8 mouse cellular contexts compared by ENCODE assay signal in genomic region chr2:128968475-128969083, GRCm38 (mm10). TPM values are rescaled to one million over a fixed set of nuclear protein-coding genes. Genes with fewer than 3 reads are reported as not detected.
A peak's percentile ranks its signal among the peaks of the same experiment; 100 is the strongest.
DNase-seq lines count a peak whose midpoint lies in the region; ATAC-seq and TF ChIP-seq lines count a peak whose summit lies in the region.

No protein-coding gene starts in this region.

- H3K4me1 ChIP-seq in heart, embryonic 15.5 days (replicated peaks) = peaks cover 5% of the 10 kb centered on the region
- H3K4me1 ChIP-seq in G1E (ENCODE audit: insufficient read depth, low read depth, low read length) = peaks cover 11% of the 10 kb centered on the region; the same call in 1 of the 2 replicates
- H3K4me1 ChIP-seq in hindbrain, embryonic 12.5 days = peaks cover 8% of the 10 kb centered on the region
- H3K4me1 ChIP-seq in midbrain, embryonic 11.5 days (ENCODE audit: control insufficient read depth, insufficient read depth, low read length) = peaks cover 7% of the 10 kb centered on the region; the same call in 1 of the 2 replicates
- peaks cover 2% of the 10 kb centered on the region; the same call in 1 of the 2 replicates for H3K4me1 ChIP-seq in thymus, adult 2 months (replicated peaks; ENCODE audit: control insufficient read depth, insufficient read depth, low read length)

- no peak for TF ChIP-seq CTCF in G1E (IDR thresholded peaks at IDR 0.05; ENCODE audit: low read depth, low read length)
- no peak for TF ChIP-seq CTCF in thymus, adult 2 months (IDR thresholded peaks at IDR 0.05; ENCODE audit: borderline replicate concordance, control insufficient read depth, extremely low read depth, insufficient read depth, low read length, poor library complexity)

- H3K36me3 ChIP-seq in heart, embryonic 15.5 days = no peaks in the 10 kb centered on the region
- H3K36me3 ChIP-seq in G1E (replicated peaks) = no peaks in the 10 kb centered on the region
- no peaks in the 10 kb centered on the region for H3K36me3 ChIP-seq in hindbrain, embryonic 12.5 days
- H3K36me3 ChIP-seq in midbrain, embryonic 11.5 days (ENCODE audit: control insufficient read depth, insufficient read depth, low read length) = no peaks in the 10 kb centered on the region
- no peaks in the 10 kb centered on the region for H3K36me3 ChIP-seq in thymus, adult 2 months (ENCODE audit: control insufficient read depth, insufficient read depth, low read length)

- H3K9ac ChIP-seq in heart, embryonic 15.5 days = peak overlapping the region; percentile 96
- H3K9ac ChIP-seq in hindbrain, embryonic 12.5 days = peak overlapping the region; percentile 51
- peak overlapping the region; percentile 100; the same call in 1 of the 2 replicates for H3K9ac ChIP-seq in midbrain, embryonic 11.5 days (ENCODE audit: low read length)

- no peak for TF ChIP-seq POLR2A in thymus, adult 2 months (IDR thresholded peaks at IDR 0.05; ENCODE audit: control insufficient read depth, extremely low read depth, insufficient read depth, low read length, poor library complexity)

- peak overlapping the region; percentile 81 for H3K4me3 ChIP-seq in heart, embryonic 15.5 days
- peak overlapping the region; percentile 88 for H3K4me3 ChIP-seq in G1E (ENCODE audit: low read depth, low read length)
- peak overlapping the region; percentile 92 for H3K4me3 ChIP-seq in hindbrain, embryonic 12.5 days
- peak overlapping the region; percentile 86 for H3K4me3 ChIP-seq in midbrain, embryonic 11.5 days (ENCODE audit: low read depth, low read length)
- no peak overlapping the region for H3K4me3 ChIP-seq in thymus, adult 2 months (ENCODE audit: control insufficient read depth, insufficient read depth, low read length)

- no peak for ATAC-seq in heart, embryonic 15.5 days (replicated peaks; ENCODE audit: insufficient number of reproducible peaks, insufficient read depth, low FRiP score, low read depth)
- no peak for ATAC-seq in G1E (ENCODE audit: extremely low read depth, insufficient number of reproducible peaks, low FRiP score, poor library complexity, severe bottlenecking)
- ATAC-seq in hindbrain, embryonic 12.5 days (ENCODE audit: low FRiP score) = no peak
- no peak for ATAC-seq in midbrain, embryonic 11.5 days (ENCODE audit: low FRiP score)

- H3K27ac ChIP-seq in heart, embryonic 15.5 days = peak overlapping the region; percentile 100
- H3K27ac ChIP-seq in hindbrain, embryonic 12.5 days = peak overlapping the region; percentile 100
- H3K27ac ChIP-seq in midbrain, embryonic 11.5 days (ENCODE audit: low read depth, low read length) = peak overlapping the region; percentile 100
- H3K27ac ChIP-seq in thymus, adult 2 months (ENCODE audit: control insufficient read depth, insufficient read depth, low read length) = no peak overlapping the region

- DNase-seq in heart, adult 11 months = no peak
- no peak for DNase-seq in G1E (ENCODE audit: low spot score)
- DNase-seq in midbrain, embryonic 11.5 days (ENCODE audit: low spot score, missing footprints) = peak; percentile 82
- DNase-seq in adrenal gland, postnatal 10 days = no peak
- DNase-seq in thymus, adult 2 months = no peak
- DNase-seq in layer of hippocampus, postnatal 10 days (ENCODE audit: low spot score in 2 of 2) = no peak

- H3K9me3 ChIP-seq in heart, embryonic 15.5 days (replicated peaks) = no peaks in the 10 kb centered on the region; the same call in 1 of the 2 replicates
- no peaks in the 10 kb centered on the region for H3K9me3 ChIP-seq in G1E (replicated peaks)
- no peaks in the 10 kb centered on the region for H3K9me3 ChIP-seq in hindbrain, embryonic 12.5 days (replicated peaks)
- H3K9me3 ChIP-seq in midbrain, embryonic 11.5 days (ENCODE audit: control insufficient read depth, low read length) = no peaks in the 10 kb centered on the region

- H3K27me3 ChIP-seq in heart, embryonic 15.5 days = no peaks in the 10 kb centered on the region
- no peaks in the 10 kb centered on the region for H3K27me3 ChIP-seq in G1E (ENCODE audit: insufficient read depth, low read length)
- H3K27me3 ChIP-seq in hindbrain, embryonic 12.5 days = no peaks in the 10 kb centered on the region
- H3K27me3 ChIP-seq in midbrain, embryonic 11.5 days (ENCODE audit: control insufficient read depth, insufficient read depth, low read length) = no peaks in the 10 kb centered on the region
- no peaks in the 10 kb centered on the region for H3K27me3 ChIP-seq in thymus, adult 2 months (ENCODE audit: control insufficient read depth, insufficient read depth, low read length)

- peak overlapping the region; percentile 57 for H3K4me2 ChIP-seq in heart, embryonic 15.5 days
- H3K4me2 ChIP-seq in hindbrain, embryonic 12.5 days (replicated peaks) = peak overlapping the region; percentile 51
- H3K4me2 ChIP-seq in midbrain, embryonic 11.5 days = peak overlapping the region; percentile 59

RNA-seq across cellular contexts. Expression of gene Gm10762, which starts 1.1 kb away (rescaled TPM):
- 9.7 and 11.5 TPM in 2 replicates for polyA plus RNA-seq in heart, embryonic 15.5 days (2015; fragmentation: Nextera tagmentation; extraction: Ambion mirVana)
- total RNA-seq in G1E (2014; fragmentation: Nextera tagmentation) = 4.2 and 6.8 TPM in 2 replicates
- 3.3 and 4.3 TPM in 2 replicates for total RNA-seq in G1E (2017)
- 6.7 and 7.4 TPM in 2 replicates for polyA plus RNA-seq in G1E (2012)
- polyA plus RNA-seq in hindbrain, embryonic 12.5 days (2016; fragmentation: Nextera tagmentation; extraction: Ambion mirVana) = 28.5 and 32.6 TPM in 2 replicates
- 20.3 and 22.1 TPM in 2 replicates for polyA plus RNA-seq in midbrain, embryonic 11.5 days (2014; fragmentation: Nextera tagmentation; extraction: Ambion mirVana)
- 10 to 100 TPM; 11.1 to 13.0 TPM for total RNA-seq in adrenal gland, postnatal 10 days (2021)
- 5.9 and 6.4 TPM in 2 replicates for polyA plus RNA-seq in thymus, adult 2 months (2012; rRNA removed)
- total RNA-seq in layer of hippocampus, postnatal 10 days (2021) = 10 to 100 TPM; 10.8 to 11.6 TPM

RNA-seq across cellular contexts. Expression of gene Zc3h6, which starts 1.4 kb away (rescaled TPM):
- polyA plus RNA-seq in heart, embryonic 15.5 days (2015; fragmentation: Nextera tagmentation; extraction: Ambion mirVana) = 1.4 and 1.6 TPM in 2 replicates
- 8.0 and 9.6 TPM in 2 replicates for total RNA-seq in G1E (2014; fragmentation: Nextera tagmentation)
- total RNA-seq in G1E (2017) = 1.9 TPM in 2 replicates
- polyA plus RNA-seq in G1E (2012) = 2.1 and 2.2 TPM in 2 replicates
- 3.4 and 4.2 TPM in 2 replicates for polyA plus RNA-seq in hindbrain, embryonic 12.5 days (2016; fragmentation: Nextera tagmentation; extraction: Ambion mirVana)
- 2.3 and 2.7 TPM in 2 replicates for polyA plus RNA-seq in midbrain, embryonic 11.5 days (2014; fragmentation: Nextera tagmentation; extraction: Ambion mirVana)
- 10 to 100 TPM in 1 of 2 experiments, 1 to 10 TPM in 1; 5.7 to 11.1 TPM for total RNA-seq in adrenal gland, postnatal 10 days (2021)
- 2.5 and 2.6 TPM in 2 replicates for polyA plus RNA-seq in thymus, adult 2 months (2012; rRNA removed)
- total RNA-seq in layer of hippocampus, postnatal 10 days (2021) = 10 to 100 TPM; 13.0 to 13.2 TPM

RNA-seq across cellular contexts. Expression of gene Zc3h8, which starts 24.7 kb away (rescaled TPM):
- 5.6 TPM in 2 replicates for polyA plus RNA-seq in heart, embryonic 15.5 days (2015; fragmentation: Nextera tagmentation; extraction: Ambion mirVana)
- total RNA-seq in G1E (2014; fragmentation: Nextera tagmentation) (6.1 and 6.8 TPM in 2 replicates), G1E (2017) (8.6 and 9.5 TPM in 2 replicates)
- 0.55 and 1.1 TPM in 2 replicates for polyA plus RNA-seq in G1E (2012)
- 8.8 and 9.0 TPM in 2 replicates for polyA plus RNA-seq in hindbrain, embryonic 12.5 days (2016; fragmentation: Nextera tagmentation; extraction: Ambion mirVana)
- polyA plus RNA-seq in midbrain, embryonic 11.5 days (2014; fragmentation: Nextera tagmentation; extraction: Ambion mirVana) = 8.3 and 8.5 TPM in 2 replicates
- total RNA-seq in adrenal gland, postnatal 10 days (2021) = 1 to 10 TPM; 3.8 to 4.7 TPM
- 1.6 and 1.7 TPM in 2 replicates for polyA plus RNA-seq in thymus, adult 2 months (2012; rRNA removed)
- total RNA-seq in layer of hippocampus, postnatal 10 days (2021) = 1 to 10 TPM; 6.7 to 7.2 TPM
